Mouse (Mus musculus): ENCODE measurements at regions not wholly inside any gene's neighbourhood (a gene's known extent, or its start where the extent isn't known, plus 50 kb on each side); places are given as distances from the start of the nearest gene placed in this dataset.

GRCm38 (mm10) chr7:77899231-77899630 lies 838.6 kb downstream of the Ntrk3 start:
- TF ChIP-seq POLR2A (IDR thresholded peaks at IDR 0.05; ENCODE audit: insufficient read depth, low read length), result no peak
- no peak for TF ChIP-seq CTCF (IDR thresholded peaks at IDR 0.05; ENCODE audit: low read depth, low read length)
- no peak for TF ChIP-seq EP300 (IDR thresholded peaks at IDR 0.05; ENCODE audit: insufficient read depth, low read depth, low read length)

Measured in ES-Bruce4 (cell line).